Mouse (Mus musculus) G1E (cell line): Measurements from ENCODE around the gene Gpd1.

Source experiments
- CTCF ChIP-seq: IDR thresholded peaks from 2 replicates; pipeline ENCODE4 v1.5.1; 2012; ENCODE audit warnings: low read depth, low read length, inconsistent platforms, mixed read lengths
- GATA1 ChIP-seq: IDR thresholded peaks from 2 replicates; pipeline ENCODE4 v1.6.1; 2012; ENCODE audit warnings: borderline replicate concordance, low read length, inconsistent platforms, mixed read lengths
- GATA2 ChIP-seq: IDR thresholded peaks from 2 replicates; pipeline ENCODE4 v1.6.1; 2012; ENCODE audit warnings: low read depth, low read length, inconsistent platforms, borderline replicate concordance
- POLR2AphosphoS5 ChIP-seq: IDR thresholded peaks from 2 replicates; pipeline ENCODE4 v1.6.1; 2012; ENCODE audit warnings: low read depth, low read length, inconsistent platforms; ENCODE audit not compliant: insufficient replicate concordance
- TAL1 ChIP-seq: conservative IDR thresholded peaks from 2 replicates; pipeline ENCODE4 v1.6.1; 2012; ENCODE audit warnings: low read depth, low read length, inconsistent platforms, mixed read lengths

GRCm38 (mm10) chr15:99711491-99711890 is 5.8 kb upstream of the Gpd1 start:
- no peak for TF ChIP-seq CTCF
- no peak for TF ChIP-seq GATA1
- no peak for TF ChIP-seq POLR2AphosphoS5
- TF ChIP-seq TAL1, result no peak
- TF ChIP-seq GATA2, result no peak
